Mouse (Mus musculus) small intestine, adult 2 months (tissue): Measurements from ENCODE around the gene Vmn2r116.

Source experiments
- CTCF ChIP-seq: fragments of 200-500 bp; IDR thresholded peaks from 2 replicates; pipeline ENCODE4 v1.5.1; 2012; ENCODE audit warnings: low read depth, mild to moderate bottlenecking, control low read depth, inconsistent platforms, low read length, moderate library complexity, mixed read lengths; ENCODE audit not compliant: insufficient replicate concordance, insufficient read length; ENCODE audit errors: extremely low read depth
- POLR2A ChIP-seq: fragments of 200-500 bp; IDR thresholded peaks from 2 replicates; pipeline ENCODE4 v1.6.1; 2012; ENCODE audit warnings: low read depth, mild to moderate bottlenecking, control low read depth, inconsistent platforms, low read length, moderate library complexity

DNA sequence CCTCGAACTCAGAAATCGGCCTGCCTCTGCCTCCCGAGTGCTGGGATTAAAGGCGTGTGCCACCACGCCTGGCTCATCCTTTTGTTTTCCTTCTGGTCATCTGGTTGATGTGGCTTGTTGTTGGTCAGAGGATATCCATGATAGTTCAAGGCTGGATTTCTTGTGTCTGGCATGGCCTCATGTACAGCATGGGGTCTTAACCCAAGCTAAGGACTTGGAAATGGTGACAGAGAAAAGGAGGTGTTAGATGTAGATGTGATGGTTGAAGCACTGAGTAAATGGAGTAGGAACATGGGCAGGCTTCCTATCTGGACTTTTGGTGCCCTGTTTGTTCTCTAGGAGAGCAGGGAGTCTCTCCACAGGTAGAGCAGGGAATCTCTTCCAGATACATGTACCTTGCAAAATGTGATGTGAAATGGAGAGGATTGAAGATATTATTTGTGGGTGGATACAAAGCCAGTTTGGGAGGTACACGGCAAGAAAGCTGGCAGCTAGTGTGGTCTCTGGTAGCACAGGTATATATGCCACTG is 48.8 kb downstream of the Vmn2r116 start:
- TF ChIP-seq CTCF: no peak
- TF ChIP-seq POLR2A: no peak
